17 mouse cellular contexts compared by ENCODE assay signal in genomic region chr1:186140191-186140590, GRCm38 (mm10).
"Had no signal": no experiment of that assay in that cellular context is flagged by ENCODE, and none has a peak within 500 bp of the region (broad histone marks: within the 10 kb centered on the region; RNA-seq: fewer than 3 reads in every experiment).

No protein-coding gene starts in this region.

- H3K4me1 ChIP-seq: intestine, embryonic 15.5 days; midbrain, embryonic 12.5 days; midbrain, embryonic 15.5 days; neural tube, embryonic 13.5 days had no signal

- H3K9me3 ChIP-seq: intestine, embryonic 15.5 days; limb, embryonic 12.5 days; limb, embryonic 15.5 days; midbrain, embryonic 12.5 days; midbrain, embryonic 15.5 days; neural tube, embryonic 13.5 days; stomach, embryonic 15.5 days had no signal

- H3K36me3 ChIP-seq: intestine, embryonic 15.5 days; limb, embryonic 12.5 days; limb, embryonic 15.5 days; midbrain, embryonic 12.5 days; midbrain, embryonic 15.5 days; neural tube, embryonic 13.5 days; stomach, embryonic 15.5 days had no signal

- H3K27ac ChIP-seq: intestine, embryonic 15.5 days; kidney, postnatal 0 days; limb, embryonic 12.5 days; limb, embryonic 15.5 days; liver, embryonic 14.5 days; macrophage; midbrain, embryonic 12.5 days; midbrain, embryonic 15.5 days; neural tube, embryonic 13.5 days; stomach, embryonic 15.5 days had no signal

- H3K27me3 ChIP-seq: intestine, embryonic 15.5 days; limb, embryonic 12.5 days; limb, embryonic 15.5 days; midbrain, embryonic 12.5 days; midbrain, embryonic 15.5 days; neural tube, embryonic 13.5 days; stomach, embryonic 15.5 days had no signal

- H3K4me3 ChIP-seq: intestine, embryonic 15.5 days; limb, embryonic 12.5 days; limb, embryonic 15.5 days; midbrain, embryonic 12.5 days; midbrain, embryonic 15.5 days; neural tube, embryonic 13.5 days; stomach, embryonic 15.5 days had no signal

- DNase-seq: left cerebral cortex, postnatal 4 days; liver, postnatal 0 days; lung, embryonic 14.5 days; retina, postnatal 1 day; right cerebral cortex, postnatal 25 days; spleen, adult 18-20 months; thymus, postnatal 25 days had no signal
